Mouse (Mus musculus): ENCODE results near the gene Vmn1r93. TPM values are rescaled to one million over a fixed set of nuclear protein-coding genes. Genes with fewer than 3 reads are reported as not detected.
"Not testable (repeated sequence)": the region's sequence is repeated elsewhere in the genome, so short reads cannot be mapped to it uniquely, and the experiment has no call there.

Gene Vmn1r93
- not detected in 2 replicates for polyA plus RNA-seq (2015; fragmentation: Nextera tagmentation; extraction: Ambion mirVana)

DNA sequence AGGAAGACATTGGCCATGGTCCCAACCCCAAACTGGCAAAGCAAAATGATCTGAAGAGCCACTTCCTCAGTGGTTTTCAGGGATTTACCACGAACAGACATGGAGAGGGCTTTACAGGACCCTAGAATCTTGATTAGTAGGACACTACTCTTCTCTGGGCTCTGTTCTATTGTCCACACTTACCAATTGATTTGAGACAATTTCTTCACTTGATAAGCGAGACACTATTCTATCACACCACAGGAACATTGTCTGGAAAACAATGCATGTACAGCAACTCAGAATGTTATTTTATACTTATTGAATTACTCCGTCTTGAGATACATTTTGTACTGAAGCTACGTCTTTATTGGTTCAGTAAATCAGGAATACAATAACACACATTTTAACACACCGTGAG lies at the start of gene Vmn1r93:
Vmn1r93 (minus strand) TSS at position 101 of the 400 bp plus-strand sequence.
- not testable (repeated sequence) for H3K9ac ChIP-seq (ENCODE audit: low read depth, low read length); H3K9me3 ChIP-seq (ENCODE audit: control insufficient read depth, low read length); H3K4me3 ChIP-seq (ENCODE audit: low read length); H3K27ac ChIP-seq (ENCODE audit: low read depth, low read length); H3K27me3 ChIP-seq (replicated peaks; ENCODE audit: control insufficient read depth, insufficient read depth, low read length); H3K36me3 ChIP-seq (ENCODE audit: control insufficient read depth, insufficient read depth, low read length); H3K4me2 ChIP-seq (ENCODE audit: low read length); H3K4me1 ChIP-seq (ENCODE audit: control insufficient read depth, insufficient read depth, low read depth, low read length); ATAC-seq
- WGBS = no CpG with 5 or more reads among the region's 5 CpGs

- H3K4me1 ChIP-seq (ENCODE audit: control insufficient read depth, insufficient read depth, low read depth, low read length); H3K4me3 ChIP-seq (ENCODE audit: low read length); H3K4me2 ChIP-seq (ENCODE audit: low read length); H3K9ac ChIP-seq (ENCODE audit: low read depth, low read length); H3K9me3 ChIP-seq (ENCODE audit: control insufficient read depth, low read length); H3K27me3 ChIP-seq (replicated peaks; ENCODE audit: control insufficient read depth, insufficient read depth, low read length); H3K27ac ChIP-seq (ENCODE audit: low read depth, low read length); H3K36me3 ChIP-seq (ENCODE audit: control insufficient read depth, insufficient read depth, low read length); ATAC-seq: not testable (repeated sequence)
- WGBS = no CpG with 5 or more reads among the region's 3 CpGs
Measured at GRCm38 (mm10) chr7:20168277-20168676, 29.4 kb upstream of the Vmn1r93 start, which contains the start of gene Vmn1r94. TSS of gene Vmn1r94 (minus strand) at chr7:20168377.

DNA sequence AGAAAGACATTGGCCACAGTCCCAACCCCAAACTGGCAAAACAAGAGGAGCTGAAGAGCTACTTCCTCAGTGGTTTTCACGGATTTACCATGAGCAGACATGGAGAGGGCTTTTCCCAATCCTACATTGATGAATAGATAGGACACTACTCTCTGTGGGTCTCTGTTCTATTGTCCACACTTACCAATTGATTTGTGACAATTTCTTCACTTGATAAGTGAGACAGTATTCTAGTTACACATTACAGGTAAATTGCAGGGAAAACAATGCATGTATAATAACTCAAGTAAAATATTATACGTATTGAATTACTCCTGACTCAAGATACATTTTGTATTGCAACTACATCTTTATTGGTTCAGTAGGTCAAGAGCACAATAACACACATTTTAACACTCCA lies 16.4 kb downstream of the Vmn1r93 start, which contains the start of gene Gm16442:
Gm16442 (minus strand) TSS at position 101 of the 400 bp plus-strand sequence.
- H3K36me3 ChIP-seq (ENCODE audit: control insufficient read depth, insufficient read depth, low read length); H3K4me3 ChIP-seq (ENCODE audit: low read length); H3K4me1 ChIP-seq (ENCODE audit: control insufficient read depth, insufficient read depth, low read depth, low read length); H3K27me3 ChIP-seq (replicated peaks; ENCODE audit: control insufficient read depth, insufficient read depth, low read length); H3K4me2 ChIP-seq (ENCODE audit: low read length); H3K27ac ChIP-seq (ENCODE audit: low read depth, low read length); H3K9ac ChIP-seq (ENCODE audit: low read depth, low read length); ATAC-seq; H3K9me3 ChIP-seq (ENCODE audit: control insufficient read depth, low read length): not testable (repeated sequence)
- WGBS = no CpG with 5 or more reads among the region's 2 CpGs

DNA sequence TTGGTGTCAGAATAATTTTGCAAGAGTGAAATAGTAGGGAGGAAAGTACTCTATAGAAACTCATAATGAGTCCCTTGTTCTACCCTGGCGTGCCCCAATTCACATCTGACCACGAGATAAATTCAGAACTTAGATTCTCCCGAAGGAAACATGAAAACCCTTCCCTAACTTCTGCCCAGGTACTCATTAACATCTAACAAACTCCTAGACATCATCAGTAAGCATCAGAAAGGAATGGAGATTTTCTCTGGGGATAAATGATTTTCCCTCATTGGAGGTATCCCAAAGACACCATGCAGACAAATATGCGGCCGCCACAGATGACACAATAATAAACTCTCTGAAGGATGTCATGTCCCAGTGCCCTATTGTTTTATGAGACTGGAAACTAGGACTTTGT lies 39.5 kb downstream of the Vmn1r93 start, which contains the start of gene Vmn1r91:
Vmn1r91 (plus strand) TSS at position 301 of the 400 bp plus-strand sequence.
- H3K4me1 ChIP-seq (ENCODE audit: control insufficient read depth, insufficient read depth, low read depth, low read length); H3K9me3 ChIP-seq (ENCODE audit: control insufficient read depth, low read length); H3K36me3 ChIP-seq (ENCODE audit: control insufficient read depth, insufficient read depth, low read length); H3K9ac ChIP-seq (ENCODE audit: low read depth, low read length); H3K4me3 ChIP-seq (ENCODE audit: low read length); H3K27me3 ChIP-seq (replicated peaks; ENCODE audit: control insufficient read depth, insufficient read depth, low read length); H3K4me2 ChIP-seq (ENCODE audit: low read length); H3K27ac ChIP-seq (ENCODE audit: low read depth, low read length); ATAC-seq: not testable (repeated sequence)
- WGBS = 87% methylated on average over 5 of the region's 5 CpGs

Other genes with a start within 250 kb of the Vmn1r93 start
- gene Pvr, start 217.9 kb downstream of the Vmn1r93 start, polyA plus RNA-seq (2015; fragmentation: Nextera tagmentation; extraction: Ambion mirVana) = 9.6 and 10.8 TPM in 2 replicates
- not detected in 2 replicates for gene Igsf23, start 188.3 kb downstream of the Vmn1r93 start, polyA plus RNA-seq (2015; fragmentation: Nextera tagmentation; extraction: Ambion mirVana)
- gene Ceacam20, start 173.7 kb downstream of the Vmn1r93 start, polyA plus RNA-seq (2015; fragmentation: Nextera tagmentation; extraction: Ambion mirVana) = not detected in 2 replicates
- not detected in 2 replicates for gene Nlrp9b, start 147.6 kb downstream of the Vmn1r93 start, polyA plus RNA-seq (2015; fragmentation: Nextera tagmentation; extraction: Ambion mirVana)
- gene Vmn1r91, start 39.4 kb downstream of the Vmn1r93 start, polyA plus RNA-seq (2015; fragmentation: Nextera tagmentation; extraction: Ambion mirVana) = not detected in 2 replicates
- gene Gm16442, start 16.5 kb downstream of the Vmn1r93 start, polyA plus RNA-seq (2015; fragmentation: Nextera tagmentation; extraction: Ambion mirVana) = not detected in 2 replicates
- gene Vmn1r94, start 29.3 kb upstream of the Vmn1r93 start, polyA plus RNA-seq (2015; fragmentation: Nextera tagmentation; extraction: Ambion mirVana) = not detected in 2 replicates
- gene Vmn1r95, start 54.6 kb upstream of the Vmn1r93 start, polyA plus RNA-seq (2015; fragmentation: Nextera tagmentation; extraction: Ambion mirVana) = not detected in 2 replicates
- gene Gm6164, start 66.5 kb upstream of the Vmn1r93 start, polyA plus RNA-seq (2015; fragmentation: Nextera tagmentation; extraction: Ambion mirVana) = not detected in 2 replicates
- not detected in 2 replicates for gene Gm4498, start 94.7 kb upstream of the Vmn1r93 start, polyA plus RNA-seq (2015; fragmentation: Nextera tagmentation; extraction: Ambion mirVana)
- not detected in 2 replicates for gene Gm5890, start 123.7 kb upstream of the Vmn1r93 start, polyA plus RNA-seq (2015; fragmentation: Nextera tagmentation; extraction: Ambion mirVana)
- not detected in 2 replicates for gene Gm4133, start 195.0 kb upstream of the Vmn1r93 start, polyA plus RNA-seq (2015; fragmentation: Nextera tagmentation; extraction: Ambion mirVana)
- gene Gm5728, start 236.3 kb upstream of the Vmn1r93 start, polyA plus RNA-seq (2015; fragmentation: Nextera tagmentation; extraction: Ambion mirVana) = not detected in 2 replicates